Mouse (Mus musculus): ENCODE results near the gene Tlcd2. TPM values are rescaled to one million over a fixed set of nuclear protein-coding genes. Genes with fewer than 3 reads are reported as not detected.
A peak's percentile ranks its signal among the peaks of the same experiment; 100 is the strongest.
"Not testable (repeated sequence)": the region's sequence is repeated elsewhere in the genome, so short reads cannot be mapped to it uniquely, and the experiment has no call there.

The Tlcd2 gene
- total RNA-seq, 1 experiment from 2014 or later = 26.9 TPM

GRCm38 (mm10) chr11:75448575-75448974 lies 12.9 kb upstream of the Tlcd2 start:
- no peak for ATAC-seq (replicated peaks; ENCODE audit: low read depth, poor library complexity, severe bottlenecking)

DNA sequence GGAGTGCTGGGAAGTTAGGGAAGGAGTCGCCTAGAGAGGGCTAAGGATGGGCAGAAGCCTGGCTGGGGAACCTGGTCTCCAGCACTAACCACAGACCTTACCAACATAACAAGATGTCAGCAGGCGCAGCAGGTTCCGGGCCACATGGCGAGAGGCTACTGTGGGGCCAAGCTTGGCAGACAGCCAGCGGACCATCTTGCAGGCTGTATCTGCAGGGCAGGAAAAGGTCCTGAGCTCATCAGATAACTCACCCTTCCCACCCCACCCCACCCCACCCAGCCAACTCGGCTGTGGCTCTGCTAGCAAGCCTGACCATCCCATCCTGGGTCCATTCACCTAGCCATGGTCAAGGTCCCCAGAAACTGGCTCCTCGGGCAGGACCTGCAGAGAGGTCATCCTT lies 11.8 kb upstream of the Tlcd2 start:
- peak; percentile 13; the same call in 1 of the 2 replicates for ATAC-seq (replicated peaks; ENCODE audit: low read depth, poor library complexity, severe bottlenecking)

GRCm38 (mm10) chr11:75450304-75450908 lies 11.1 kb upstream of the Tlcd2 start:
- ATAC-seq (replicated peaks; ENCODE audit: low read depth, poor library complexity, severe bottlenecking) = no peak; the same call in 1 of the 2 replicates

GRCm38 (mm10) chr11:75450936-75451335 lies 10.6 kb upstream of the Tlcd2 start:
- no peak for ATAC-seq (replicated peaks; ENCODE audit: low read depth, poor library complexity, severe bottlenecking)

GRCm38 (mm10) chr11:75452081-75452480 lies 9.4 kb upstream of the Tlcd2 start:
- no peak for ATAC-seq (replicated peaks; ENCODE audit: low read depth, poor library complexity, severe bottlenecking)

DNA sequence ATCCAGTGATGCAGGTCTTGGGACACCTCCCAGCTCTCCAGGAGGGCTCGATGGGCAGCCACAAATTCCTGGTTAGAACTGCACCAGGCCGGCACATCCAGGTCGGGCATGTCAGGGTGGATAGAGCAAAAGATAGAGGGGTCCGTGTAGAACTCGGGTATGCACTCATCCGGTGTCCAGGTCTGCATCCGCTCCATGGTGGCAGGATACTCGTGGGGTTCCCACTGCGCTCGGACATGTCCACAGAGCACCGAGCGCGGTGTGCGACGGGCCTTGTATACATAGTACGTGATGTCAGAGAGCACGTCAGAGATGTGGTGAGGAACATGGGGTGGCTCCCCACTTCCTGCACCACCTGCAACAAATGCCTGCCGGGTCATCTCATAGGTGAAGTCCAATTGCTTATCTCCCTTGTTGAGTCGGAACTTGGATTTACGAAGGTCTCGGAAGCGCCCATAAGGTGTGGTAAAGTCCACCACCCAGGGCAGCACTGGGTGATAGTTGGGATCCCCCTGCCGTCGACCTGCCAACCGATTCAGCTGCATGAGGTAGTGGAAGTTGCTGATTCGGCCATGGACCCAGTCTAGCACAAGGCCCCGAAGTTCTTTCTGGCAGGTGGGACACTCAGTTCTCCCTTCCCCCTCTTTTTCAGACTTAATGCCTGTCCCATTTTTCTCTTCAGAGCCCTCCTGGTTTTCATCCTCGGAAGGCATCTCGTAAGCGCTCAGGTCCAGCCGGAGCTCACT lies 8.5 kb upstream of the Tlcd2 start:
- no peak for ATAC-seq (replicated peaks; ENCODE audit: low read depth, poor library complexity, severe bottlenecking)

DNA sequence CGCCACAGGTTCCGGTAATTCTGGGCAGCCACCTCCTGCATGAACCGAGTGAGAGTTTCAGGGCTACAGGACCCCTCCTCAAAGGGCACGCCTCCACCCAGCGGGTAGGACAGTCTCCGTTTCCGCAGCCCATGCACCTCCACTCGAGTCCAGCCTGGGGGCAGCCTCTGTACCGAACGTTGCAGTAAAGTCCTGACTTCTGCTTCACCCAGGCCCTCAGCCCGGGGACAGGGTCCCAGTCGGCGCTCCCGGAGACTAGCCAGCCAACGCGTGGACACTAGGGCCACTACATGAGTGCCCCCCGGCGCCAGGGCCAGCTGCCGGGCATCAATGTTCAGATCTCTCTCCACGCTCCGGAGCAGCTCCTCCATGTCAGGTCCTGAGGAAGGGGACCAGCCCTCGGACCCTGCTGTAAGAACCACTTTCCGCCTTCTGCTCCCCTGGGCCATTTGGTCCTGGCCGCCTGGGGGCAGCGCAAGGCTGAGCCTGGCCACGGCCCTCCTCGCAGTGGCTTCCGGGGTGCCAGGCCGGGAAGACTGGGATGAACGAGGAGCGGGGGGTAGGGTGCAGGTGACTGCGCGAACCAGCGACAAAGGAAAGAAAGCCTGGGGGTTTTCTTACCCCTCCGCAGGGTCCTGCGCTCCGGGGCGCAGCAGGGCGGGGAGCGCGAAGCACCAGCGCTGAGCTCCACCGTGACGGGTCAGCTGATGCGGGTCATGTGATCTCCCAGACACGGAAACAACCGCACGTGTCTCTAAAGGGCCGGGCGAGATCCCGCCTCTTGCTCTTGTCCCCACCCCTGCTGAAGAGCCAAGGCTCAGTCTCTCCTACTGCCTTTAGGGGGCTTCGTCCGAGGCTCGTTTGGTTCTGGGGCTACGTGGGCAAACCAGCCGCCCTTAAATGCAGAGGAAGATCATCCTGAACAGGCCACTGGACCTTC lies 7.3 kb upstream of the Tlcd2 start, which contains the start of gene Wdr81:
Gene Wdr81, minus strand, starts transcription at position 727 of the 940 bp plus-strand sequence.
- ATAC-seq (replicated peaks; ENCODE audit: low read depth, poor library complexity, severe bottlenecking) = peak; percentile 77

DNA sequence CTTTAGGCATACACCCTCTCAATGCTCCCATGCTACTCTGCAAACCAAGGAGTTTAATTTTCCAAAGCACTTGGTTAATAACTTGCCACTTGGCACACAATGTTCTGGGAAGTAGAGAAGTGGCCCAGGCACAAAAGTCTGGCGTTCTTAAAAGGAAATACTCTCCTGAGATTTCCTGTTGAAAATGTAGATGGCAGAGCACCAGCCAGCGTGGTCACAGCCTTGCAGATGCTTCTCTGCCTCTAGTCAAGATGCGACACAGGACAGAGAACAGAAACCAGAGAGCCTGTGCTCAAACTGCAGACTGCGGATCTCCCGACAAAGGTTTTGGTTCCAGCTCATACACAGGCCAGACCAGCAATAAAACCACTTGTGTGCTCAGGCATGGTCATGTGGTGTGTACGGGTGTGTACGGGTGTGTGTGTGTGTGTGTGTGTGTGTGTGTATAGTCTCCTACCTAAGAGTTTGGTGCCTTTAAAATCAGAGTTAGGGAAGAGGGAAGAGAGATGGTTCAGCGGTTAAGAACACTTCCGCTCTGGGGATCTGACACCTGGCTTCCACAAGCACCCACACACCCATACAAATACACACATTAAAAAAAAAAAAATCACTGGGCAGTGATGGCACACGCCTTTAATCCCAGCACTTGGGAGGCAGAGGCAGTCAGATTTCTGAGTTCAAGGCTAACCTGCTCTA lies 6.3 kb upstream of the Tlcd2 start:
- ATAC-seq (replicated peaks; ENCODE audit: low read depth, poor library complexity, severe bottlenecking) = no peak; the same call in 1 of the 2 replicates

GRCm38 (mm10) chr11:75455971-75456370 lies 5.5 kb upstream of the Tlcd2 start:
- not testable (repeated sequence) for ATAC-seq (replicated peaks; ENCODE audit: low read depth, poor library complexity, severe bottlenecking)

GRCm38 (mm10) chr11:75456440-75456871 lies 5.1 kb upstream of the Tlcd2 start:
- ATAC-seq (replicated peaks; ENCODE audit: low read depth, poor library complexity, severe bottlenecking) = no peak

- no peak for ATAC-seq (replicated peaks; ENCODE audit: low read depth, poor library complexity, severe bottlenecking)
These were observed 3.3 kb upstream of the Tlcd2 start for GRCm38 (mm10) chr11:75458169-75458568.

GRCm38 (mm10) chr11:75458628-75459041 lies 2.9 kb upstream of the Tlcd2 start:
- peak; percentile 6; the same call in 1 of the 2 replicates for ATAC-seq (replicated peaks; ENCODE audit: low read depth, poor library complexity, severe bottlenecking)

- no peak for ATAC-seq (replicated peaks; ENCODE audit: low read depth, poor library complexity, severe bottlenecking)
These were observed 2.3 kb upstream of the Tlcd2 start for GRCm38 (mm10) chr11:75459141-75459711.

GRCm38 (mm10) chr11:75459751-75460102 lies 1.8 kb upstream of the Tlcd2 start:
- ATAC-seq (replicated peaks; ENCODE audit: low read depth, poor library complexity, severe bottlenecking) = no peak

GRCm38 (mm10) chr11:75460103-75460843 lies 1.2 kb upstream of the Tlcd2 start:
- peak; percentile 51 for ATAC-seq (replicated peaks; ENCODE audit: low read depth, poor library complexity, severe bottlenecking)

GRCm38 (mm10) chr11:75461743-75462252 lies 283 bp downstream of the Tlcd2 start:
- no peak for ATAC-seq (replicated peaks; ENCODE audit: low read depth, poor library complexity, severe bottlenecking)

DNA sequence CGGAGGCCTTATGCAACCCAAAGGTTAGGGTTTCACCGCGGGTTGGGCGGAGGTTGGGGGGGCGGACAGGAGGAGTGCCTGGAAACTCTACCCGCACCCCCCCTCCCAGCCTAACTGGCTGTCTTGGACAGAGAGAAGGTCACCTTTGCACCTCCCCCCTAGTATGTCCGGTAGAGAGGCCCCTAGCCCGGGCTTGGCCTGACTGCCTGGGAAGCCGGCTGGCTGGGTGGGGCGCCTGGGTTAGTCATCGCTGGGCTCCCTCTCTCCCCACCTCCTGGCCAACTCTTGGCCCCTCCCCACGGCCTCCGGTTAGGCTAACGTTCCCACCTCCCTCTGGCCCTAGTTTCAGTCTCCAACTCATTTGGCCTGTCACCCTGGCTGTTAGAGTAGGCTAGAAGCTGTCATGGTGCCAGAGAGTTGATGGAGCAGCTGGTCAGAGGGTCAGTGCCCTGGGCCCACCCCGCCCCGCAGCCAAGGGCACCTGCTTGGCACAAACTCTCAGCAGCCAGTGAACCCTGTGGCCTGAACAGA lies 803 bp downstream of the Tlcd2 start:
- no peak for ATAC-seq (replicated peaks; ENCODE audit: low read depth, poor library complexity, severe bottlenecking)

DNA sequence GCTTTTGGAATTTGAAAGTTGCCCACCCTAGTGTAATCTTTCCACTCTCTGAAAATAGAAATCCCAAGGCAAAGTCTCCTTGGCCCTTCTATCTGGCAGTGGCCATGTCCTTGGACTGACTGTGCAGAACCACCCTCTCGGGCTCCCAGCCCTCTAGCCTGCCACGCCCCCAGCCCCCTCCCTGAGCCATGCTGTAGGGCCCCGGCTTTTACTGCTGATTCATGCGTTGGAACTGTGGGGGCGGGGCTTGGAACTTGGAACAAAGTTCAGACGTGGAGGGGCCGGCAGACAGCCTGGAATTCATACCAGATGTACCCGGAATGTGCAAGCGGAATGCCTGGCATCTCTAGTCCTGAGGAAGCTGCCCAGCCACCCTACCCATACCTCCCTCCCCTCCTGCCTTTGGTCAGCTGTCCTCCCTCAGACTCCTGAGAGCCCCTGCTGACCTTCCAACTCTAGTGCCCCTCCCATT lies 1.4 kb downstream of the Tlcd2 start:
- no peak for ATAC-seq (replicated peaks; ENCODE audit: low read depth, poor library complexity, severe bottlenecking)
